Mouse (Mus musculus) effector memory CD4-positive, alpha-beta T cell, adult 5 months (primary cell): ENCODE data around the gene Mllt10. TPM values are rescaled to one million over a fixed set of nuclear protein-coding genes. Genes with fewer than 3 reads are reported as not detected.

Experiments used
- polyA plus RNA-seq: library from polyadenylated mRNA; unstranded; fragments of 100-300 nt; shearing (Covaris generic); gene quantifications from one replicate; pipeline ENCODE4 v1.2.1, GENCODE M21; 2017

Mllt10 gene
- polyA plus RNA-seq = 99.0 TPM

GRCm38 (mm10) chr2:18055016-18055928, at the start of gene Mllt10:
Mllt10 (plus strand) TSS chr2:18055237.

GRCm38 (mm10) chr2:18037491-18037890, 17.5 kb upstream of the Mllt10 start, which contains the start of gene A930004D18Rik:
A930004D18Rik (minus strand) TSS chr2:18037737.

DNA sequence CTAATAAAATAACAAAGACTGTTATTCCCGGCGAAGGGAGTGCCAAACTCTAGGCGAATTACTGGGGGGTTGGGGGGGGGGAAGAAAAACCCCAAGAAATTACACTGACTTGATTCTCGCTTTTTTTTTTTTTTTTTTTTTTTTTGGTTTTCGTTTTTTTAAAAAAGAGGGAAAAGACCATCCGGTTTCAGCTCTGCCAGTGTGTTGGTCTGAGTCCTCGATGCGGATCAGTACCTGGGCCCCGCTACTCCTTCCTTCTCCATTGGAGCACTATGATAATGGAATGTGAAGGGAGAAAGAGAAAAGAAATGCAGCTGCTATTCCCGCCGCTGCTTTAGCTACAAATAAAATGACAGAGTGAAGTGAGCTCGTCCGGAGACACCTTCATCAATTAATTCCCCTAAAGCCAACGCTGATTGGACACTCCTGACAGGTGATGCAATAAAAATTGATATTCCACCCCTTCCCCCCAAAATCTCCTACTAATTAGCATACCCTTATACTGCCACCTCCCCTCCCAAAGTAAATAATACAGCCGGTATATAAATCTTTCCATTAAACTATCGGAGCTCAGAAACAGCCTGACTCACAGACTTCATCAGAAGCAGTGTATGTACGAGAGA, 6.5 kb upstream of the Mllt10 start, which contains the start of gene Skida1:
Gene Skida1 (minus strand): TSS at position 599 of the 623 bp plus-strand sequence.

Other genes with a start within 250 kb of the Mllt10 start
- not detected for gene H2al2a, start 58.3 kb upstream of the Mllt10 start, polyA plus RNA-seq
- 0.11 TPM for gene A930004D18Rik, start 17.5 kb upstream of the Mllt10 start, polyA plus RNA-seq
- gene Skida1, start 6.2 kb upstream of the Mllt10 start, polyA plus RNA-seq = not detected